Mouse (Mus musculus): ENCODE measurements around the gene Ggact. TPM values are rescaled to one million over a fixed set of nuclear protein-coding genes. Genes with fewer than 3 reads are reported as not detected.

Ggact gene
- polyA plus RNA-seq, 1 experiment from 2014 or later: 50.4 TPM

DNA sequence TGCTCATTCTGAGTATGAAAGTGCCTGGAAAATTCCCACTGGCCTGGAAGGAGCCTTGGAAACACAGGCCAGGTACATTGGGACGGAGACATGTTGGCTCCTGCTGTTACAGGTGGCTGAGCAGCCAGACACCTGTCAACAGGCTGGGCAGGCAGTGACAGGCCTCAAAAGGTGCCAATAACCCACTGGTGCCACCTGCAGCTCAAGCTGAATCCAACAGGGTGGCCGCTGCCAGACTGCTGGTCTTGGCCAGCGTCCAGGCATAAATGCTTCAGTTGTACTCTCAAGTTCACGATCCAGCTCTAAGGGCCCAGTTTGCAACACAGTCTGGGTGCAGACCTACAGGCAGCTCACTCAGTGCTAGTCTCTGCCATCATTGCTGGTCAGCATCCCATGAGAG is 10.7 kb downstream of the Ggact start:
- Histone ChIP-seq H3K4me3 (ENCODE audit: low read length) (no peak overlapping the region), H3K27me3 (replicated peaks; ENCODE audit: control insufficient read depth, insufficient read depth, low read length) (no peaks in the 10 kb centered on the region), H3K27ac (ENCODE audit: low read length) (peak overlapping the region; percentile 62), H3K36me3 (ENCODE audit: control insufficient read depth, insufficient read depth, low read length) (no peaks in the 10 kb centered on the region), H3K9ac (ENCODE audit: low read depth, low read length) (no peak overlapping the region), H3K4me1 (ENCODE audit: control insufficient read depth, insufficient read depth, low read length) (peaks cover 24% of the 10 kb centered on the region), H3K4me2 (ENCODE audit: low read depth, low read length) (no peak overlapping the region), H3K9me3 (ENCODE audit: control insufficient read depth, low read length) (no peaks in the 10 kb centered on the region)
- peak; percentile 75 for ATAC-seq
- WGBS: 57% methylated on average over 4 of the region's 4 CpGs

DNA sequence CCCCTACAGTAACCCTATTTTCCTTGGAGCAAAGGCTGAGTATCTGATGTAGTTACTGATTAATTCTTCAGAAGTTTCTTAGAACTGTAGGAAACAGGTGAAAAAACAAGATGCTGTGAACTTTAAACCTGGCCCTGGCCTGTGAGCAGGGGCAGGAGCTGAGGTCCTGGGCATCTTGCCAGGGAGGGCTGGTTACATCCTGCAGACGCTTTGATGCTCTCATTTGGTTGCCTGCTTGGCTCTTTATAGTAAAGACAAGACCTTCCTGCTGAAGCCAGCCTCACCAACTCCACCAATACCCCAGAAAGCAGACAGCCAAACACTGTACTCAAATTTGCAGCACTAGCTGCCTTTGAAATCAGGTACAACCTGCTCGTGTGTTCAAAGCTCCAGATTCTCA is 11.4 kb downstream of the Ggact start:
- H3K4me2 ChIP-seq (ENCODE audit: low read depth, low read length): no peak overlapping the region
- H3K36me3 ChIP-seq (ENCODE audit: control insufficient read depth, insufficient read depth, low read length): no peaks in the 10 kb centered on the region
- H3K9ac ChIP-seq (ENCODE audit: low read depth, low read length): no peak overlapping the region
- no peak overlapping the region for H3K4me3 ChIP-seq (ENCODE audit: low read length)
- peak overlapping the region; percentile 62 for H3K27ac ChIP-seq (ENCODE audit: low read length)
- WGBS: 47% methylated on average over 2 of the region's 2 CpGs
- ATAC-seq: peak; percentile 88
- no peaks in the 10 kb centered on the region for H3K9me3 ChIP-seq (ENCODE audit: control insufficient read depth, low read length)
- peaks cover 24% of the 10 kb centered on the region for H3K4me1 ChIP-seq (ENCODE audit: control insufficient read depth, insufficient read depth, low read length)
- H3K27me3 ChIP-seq (replicated peaks; ENCODE audit: control insufficient read depth, insufficient read depth, low read length): no peaks in the 10 kb centered on the region

DNA sequence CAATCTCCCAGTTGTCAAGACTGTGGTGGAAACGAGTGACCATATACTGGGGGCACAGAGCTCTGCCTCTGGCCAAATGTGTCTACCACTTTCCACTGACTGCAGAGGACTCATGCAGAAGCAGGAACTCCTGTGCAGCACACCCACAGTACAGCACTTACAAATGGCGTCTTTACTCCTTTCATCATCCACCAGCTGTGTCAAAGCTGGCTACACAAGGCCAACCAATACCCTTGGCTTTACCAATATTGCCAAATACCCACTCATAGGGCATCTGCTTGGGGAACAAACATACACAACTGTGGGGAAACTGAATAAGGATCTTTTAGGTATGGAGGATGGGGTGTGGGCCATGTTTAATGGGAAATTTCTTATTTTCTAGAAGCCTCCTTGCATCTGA is 11.8 kb downstream of the Ggact start:
- peak; percentile 60 for ATAC-seq
- H3K27me3 ChIP-seq (replicated peaks; ENCODE audit: control insufficient read depth, insufficient read depth, low read length): no peaks in the 10 kb centered on the region
- no peaks in the 10 kb centered on the region for H3K9me3 ChIP-seq (ENCODE audit: control insufficient read depth, low read length)
- peak overlapping the region; percentile 40 for H3K4me2 ChIP-seq (ENCODE audit: low read depth, low read length)
- peak overlapping the region; percentile 76 for H3K27ac ChIP-seq (ENCODE audit: low read length)
- H3K4me1 ChIP-seq (ENCODE audit: control insufficient read depth, insufficient read depth, low read length): peaks cover 24% of the 10 kb centered on the region
- H3K4me3 ChIP-seq (ENCODE audit: low read length): no peak overlapping the region
- 76% methylated on average over 2 of the region's 2 CpGs for WGBS
- H3K36me3 ChIP-seq (ENCODE audit: control insufficient read depth, insufficient read depth, low read length): no peaks in the 10 kb centered on the region
- H3K9ac ChIP-seq (ENCODE audit: low read depth, low read length): no peak overlapping the region

DNA sequence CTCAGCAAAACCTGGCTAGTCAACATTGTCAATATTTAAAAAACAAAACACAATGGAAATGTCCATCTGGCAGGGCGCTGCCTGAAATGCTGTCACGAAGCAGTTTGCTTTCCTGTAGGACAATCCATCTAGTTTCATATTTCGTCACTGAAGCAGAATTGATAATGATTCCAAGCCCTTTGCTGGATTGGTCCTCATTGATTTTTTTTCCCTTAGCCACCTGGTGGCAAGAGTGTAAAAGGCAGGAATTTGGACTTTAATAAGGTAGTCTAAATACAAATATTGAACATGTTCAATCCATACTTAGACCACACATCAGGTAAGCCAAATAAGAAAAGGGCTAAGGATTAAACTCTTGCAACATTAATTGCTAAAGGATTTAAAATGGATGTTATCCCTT is 12.4 kb downstream of the Ggact start:
- no peak for ATAC-seq
- no peak overlapping the region for H3K9ac ChIP-seq (ENCODE audit: low read depth, low read length)
- no peaks in the 10 kb centered on the region for H3K9me3 ChIP-seq (ENCODE audit: control insufficient read depth, low read length)
- no peak overlapping the region for H3K27ac ChIP-seq (ENCODE audit: low read length)
- no peak overlapping the region for H3K4me2 ChIP-seq (ENCODE audit: low read depth, low read length)
- no peaks in the 10 kb centered on the region for H3K36me3 ChIP-seq (ENCODE audit: control insufficient read depth, insufficient read depth, low read length)
- peaks cover 24% of the 10 kb centered on the region for H3K4me1 ChIP-seq (ENCODE audit: control insufficient read depth, insufficient read depth, low read length)
- WGBS: 71% methylated on average over 3 of the region's 3 CpGs
- H3K4me3 ChIP-seq (ENCODE audit: low read length): no peak overlapping the region
- no peaks in the 10 kb centered on the region for H3K27me3 ChIP-seq (replicated peaks; ENCODE audit: control insufficient read depth, insufficient read depth, low read length)

DNA sequence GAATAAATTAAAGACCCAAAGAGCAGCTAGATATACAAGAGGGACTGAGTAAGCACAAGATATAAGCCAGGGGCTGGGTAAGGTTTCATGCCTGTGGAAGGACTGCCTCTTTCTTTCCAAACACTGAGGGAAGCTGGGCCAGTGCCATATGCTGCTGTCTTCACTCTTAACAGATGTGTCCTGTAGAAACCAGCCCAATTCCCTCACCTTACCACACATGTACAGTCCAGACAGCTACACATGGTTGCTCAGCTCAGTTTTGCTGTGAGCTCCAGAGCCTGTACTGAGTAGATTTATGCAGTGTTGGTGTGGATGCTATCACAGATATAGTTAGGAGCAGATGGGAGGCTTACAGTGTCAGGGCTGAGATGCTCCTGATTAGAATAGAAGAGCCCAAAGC is 12.9 kb downstream of the Ggact start:
- H3K27ac ChIP-seq (ENCODE audit: low read length): 0 out of 2 replicates have a peak overlapping the region, but pooled peaks have one; percentile 24
- ATAC-seq: no peak
- no peaks in the 10 kb centered on the region for H3K9me3 ChIP-seq (ENCODE audit: control insufficient read depth, low read length)
- no peak overlapping the region for H3K9ac ChIP-seq (ENCODE audit: low read depth, low read length)
- no peak overlapping the region for H3K4me2 ChIP-seq (ENCODE audit: low read depth, low read length)
- H3K27me3 ChIP-seq (replicated peaks; ENCODE audit: control insufficient read depth, insufficient read depth, low read length): no peaks in the 10 kb centered on the region
- no peaks in the 10 kb centered on the region for H3K36me3 ChIP-seq (ENCODE audit: control insufficient read depth, insufficient read depth, low read length)
- no peak overlapping the region for H3K4me3 ChIP-seq (ENCODE audit: low read length)
- peaks cover 24% of the 10 kb centered on the region for H3K4me1 ChIP-seq (ENCODE audit: control insufficient read depth, insufficient read depth, low read length)

DNA sequence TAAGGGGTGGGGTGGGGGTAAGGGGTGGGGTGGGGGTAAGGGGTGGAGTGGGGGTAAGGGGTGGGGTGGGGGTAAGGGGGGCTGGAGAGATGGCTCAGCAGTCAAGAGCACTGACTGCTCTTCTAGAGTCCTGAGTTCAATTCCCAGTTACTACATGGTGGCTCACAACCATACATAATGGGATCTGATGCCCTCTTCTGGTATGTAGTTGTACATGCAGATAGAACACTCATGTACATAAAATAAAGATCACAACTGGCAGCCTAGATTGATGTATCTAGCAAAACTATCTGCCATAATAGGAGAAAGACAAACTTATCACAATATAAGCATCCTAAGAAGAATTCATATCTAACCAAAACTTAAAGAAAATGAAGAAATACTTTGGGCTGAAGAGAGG is 15.0 kb downstream of the Ggact start:
- ATAC-seq: no peak
- Histone ChIP-seq H3K4me2 (ENCODE audit: low read depth, low read length) (no peak overlapping the region), H3K4me1 (ENCODE audit: control insufficient read depth, insufficient read depth, low read length) (peaks cover 24% of the 10 kb centered on the region), H3K27me3 (replicated peaks; ENCODE audit: control insufficient read depth, insufficient read depth, low read length) (no peaks in the 10 kb centered on the region), H3K27ac (ENCODE audit: low read length) (no peak overlapping the region), H3K4me3 (ENCODE audit: low read length) (no peak overlapping the region), H3K9ac (ENCODE audit: low read depth, low read length) (no peak overlapping the region), H3K9me3 (ENCODE audit: control insufficient read depth, low read length) (no peaks in the 10 kb centered on the region), H3K36me3 (ENCODE audit: control insufficient read depth, insufficient read depth, low read length) (no peaks in the 10 kb centered on the region)

DNA sequence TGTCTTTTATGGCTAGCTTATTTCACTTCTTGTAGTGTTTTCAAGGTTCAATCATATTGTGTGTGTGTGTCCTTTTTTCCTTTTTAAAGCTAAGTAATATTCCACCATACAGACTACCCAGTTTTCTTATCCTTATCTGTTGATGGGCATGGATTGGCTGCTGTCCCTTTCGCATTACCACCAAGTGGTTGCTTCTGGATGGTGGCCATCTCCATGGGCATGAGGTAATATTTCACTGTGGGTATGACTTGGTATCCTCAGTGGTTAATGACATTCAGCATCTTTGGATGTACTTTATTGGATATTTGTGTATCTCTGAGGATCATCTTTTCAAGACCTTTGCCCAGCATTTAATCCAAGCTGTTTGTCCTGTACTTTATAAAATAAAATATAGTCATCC is 17.5 kb downstream of the Ggact start:
- Histone ChIP-seq H3K27ac (ENCODE audit: low read length) (no peak overlapping the region), H3K4me3 (ENCODE audit: low read length) (no peak overlapping the region), H3K4me1 (ENCODE audit: control insufficient read depth, insufficient read depth, low read length) (peaks cover 6% of the 10 kb centered on the region), H3K36me3 (ENCODE audit: control insufficient read depth, insufficient read depth, low read length) (no peaks in the 10 kb centered on the region), H3K9me3 (ENCODE audit: control insufficient read depth, low read length) (no peaks in the 10 kb centered on the region), H3K9ac (ENCODE audit: low read depth, low read length) (no peak overlapping the region), H3K4me2 (ENCODE audit: low read depth, low read length) (no peak overlapping the region), H3K27me3 (replicated peaks; ENCODE audit: control insufficient read depth, insufficient read depth, low read length) (no peaks in the 10 kb centered on the region)
- 100% methylated on average over 1 of the region's 1 CpGs for WGBS
- no peak for ATAC-seq

DNA sequence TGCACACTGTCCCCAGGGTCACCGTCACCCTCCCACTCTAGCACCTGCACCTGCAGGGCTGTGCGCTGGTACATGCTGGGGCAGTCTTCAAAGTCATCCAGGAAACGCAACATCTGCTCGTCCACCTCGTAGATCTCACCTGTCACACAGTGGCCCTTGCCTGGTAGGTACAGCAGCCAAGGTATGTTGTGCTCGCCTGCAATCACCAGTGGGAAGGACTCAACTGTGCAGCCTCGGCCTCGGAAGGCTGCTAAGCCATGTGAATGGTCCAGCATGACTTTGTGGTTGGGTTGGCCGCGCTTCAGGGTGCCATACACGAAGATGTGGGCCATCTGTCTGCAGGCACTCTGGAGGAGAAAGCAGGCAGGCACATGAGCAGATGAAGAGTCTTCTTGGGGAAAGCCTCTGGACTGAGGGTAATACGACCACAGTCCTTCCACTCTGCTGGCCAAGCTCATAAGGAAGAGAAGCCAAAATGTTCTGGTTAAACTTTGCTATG is 22.0 kb downstream of the Ggact start:
- 87% methylated on average over 12 of the region's 12 CpGs for WGBS
- Histone ChIP-seq H3K27me3 (replicated peaks; ENCODE audit: control insufficient read depth, insufficient read depth, low read length) (no peaks in the 10 kb centered on the region), H3K27ac (ENCODE audit: low read length) (no peak overlapping the region), H3K4me1 (ENCODE audit: control insufficient read depth, insufficient read depth, low read length) (no peaks in the 10 kb centered on the region), H3K36me3 (ENCODE audit: control insufficient read depth, insufficient read depth, low read length) (no peaks in the 10 kb centered on the region), H3K9ac (ENCODE audit: low read depth, low read length) (no peak overlapping the region), H3K4me3 (ENCODE audit: low read length) (no peak overlapping the region), H3K9me3 (ENCODE audit: control insufficient read depth, low read length) (no peaks in the 10 kb centered on the region), H3K4me2 (ENCODE audit: low read depth, low read length) (no peak overlapping the region)
- ATAC-seq: no peak

DNA sequence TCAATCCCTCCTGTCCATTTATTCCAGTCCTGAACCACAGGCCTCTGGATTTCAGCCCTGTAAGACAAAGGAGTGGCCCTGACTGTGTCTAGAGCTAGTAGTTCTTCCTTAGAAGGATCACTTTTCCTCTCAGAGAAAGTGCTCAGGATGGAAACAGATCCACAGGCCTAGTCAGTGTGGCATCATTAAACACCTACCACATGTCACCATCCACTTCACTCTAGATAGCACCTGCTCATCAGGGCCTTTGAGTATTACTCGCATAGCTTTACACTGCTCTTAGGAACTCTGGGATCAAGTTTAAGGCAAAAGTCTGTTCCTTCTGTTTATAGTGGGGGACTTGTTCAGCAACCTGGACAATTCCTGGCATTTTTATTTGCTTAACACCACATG is 25.1 kb downstream of the Ggact start:
- Histone ChIP-seq H3K9ac (ENCODE audit: low read depth, low read length) (no peak overlapping the region), H3K9me3 (ENCODE audit: control insufficient read depth, low read length) (no peaks in the 10 kb centered on the region), H3K4me3 (ENCODE audit: low read length) (no peak overlapping the region), H3K27ac (ENCODE audit: low read length) (no peak overlapping the region), H3K27me3 (replicated peaks; ENCODE audit: control insufficient read depth, insufficient read depth, low read length) (no peaks in the 10 kb centered on the region), H3K36me3 (ENCODE audit: control insufficient read depth, insufficient read depth, low read length) (no peaks in the 10 kb centered on the region), H3K4me1 (ENCODE audit: control insufficient read depth, insufficient read depth, low read length) (no peaks in the 10 kb centered on the region), H3K4me2 (ENCODE audit: low read depth, low read length) (no peak overlapping the region)
- no peak for ATAC-seq
- 82% methylated on average over 1 of the region's 1 CpGs for WGBS

DNA sequence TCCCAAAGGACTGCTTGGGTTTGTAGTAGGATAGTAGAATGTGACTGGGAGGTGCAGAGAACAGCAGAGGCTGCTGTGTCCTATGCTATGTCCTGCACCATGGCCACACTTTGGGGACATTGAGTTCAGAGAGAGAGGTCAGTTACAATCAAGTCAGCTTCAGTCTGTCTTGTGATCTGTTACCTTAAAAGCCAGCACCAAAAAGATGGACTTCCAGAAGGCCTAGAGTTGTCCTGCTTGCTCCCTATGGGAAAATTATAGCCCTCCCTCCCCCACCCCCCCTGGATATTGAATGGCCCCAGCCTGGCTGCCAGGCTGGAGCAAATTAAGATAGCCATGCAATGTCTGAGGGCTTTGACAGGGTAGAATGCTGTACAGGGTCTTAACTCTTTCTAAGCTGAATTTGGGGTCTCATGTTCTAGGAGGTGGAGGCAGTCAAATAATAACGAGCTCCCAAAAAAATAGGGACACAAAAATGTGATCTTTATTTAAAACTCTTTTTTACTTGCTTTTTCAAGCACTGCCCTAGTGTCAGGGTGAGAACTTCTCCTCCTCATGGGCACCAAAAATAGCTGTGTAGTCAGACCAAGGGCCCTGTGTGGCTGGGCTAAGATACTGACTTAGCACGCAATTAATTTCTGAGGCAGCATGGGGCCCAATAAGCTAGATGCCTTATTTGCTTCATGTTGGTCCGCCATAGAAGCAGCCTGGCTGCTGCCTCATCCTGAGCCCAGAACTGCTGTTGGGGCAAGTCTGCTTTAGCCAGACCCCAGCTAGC is 25.7 kb downstream of the Ggact start:
- H3K4me2 ChIP-seq (ENCODE audit: low read depth, low read length): no peak overlapping the region
- H3K4me3 ChIP-seq (ENCODE audit: low read length): no peak overlapping the region
- H3K4me1 ChIP-seq (ENCODE audit: control insufficient read depth, insufficient read depth, low read length): no peaks in the 10 kb centered on the region
- WGBS: 88% methylated on average over 3 of the region's 3 CpGs
- H3K27me3 ChIP-seq (replicated peaks; ENCODE audit: control insufficient read depth, insufficient read depth, low read length): no peaks in the 10 kb centered on the region
- no peak overlapping the region for H3K9ac ChIP-seq (ENCODE audit: low read depth, low read length)
- H3K36me3 ChIP-seq (ENCODE audit: control insufficient read depth, insufficient read depth, low read length): no peaks in the 10 kb centered on the region
- no peak for ATAC-seq
- no peak overlapping the region for H3K27ac ChIP-seq (ENCODE audit: low read length)
- no peaks in the 10 kb centered on the region for H3K9me3 ChIP-seq (ENCODE audit: control insufficient read depth, low read length)
